Mouse (Mus musculus) induced T-regulatory cell, adult 2 months (primary cell): Measurements from ENCODE around the gene Rcl1.

Experiments
- DNase-seq: peaks from one replicate; pipeline ENCODE4 v3.0.0-alpha.2; 2012; ENCODE audit warnings: low read depth

Rcl1 gene

DNA sequence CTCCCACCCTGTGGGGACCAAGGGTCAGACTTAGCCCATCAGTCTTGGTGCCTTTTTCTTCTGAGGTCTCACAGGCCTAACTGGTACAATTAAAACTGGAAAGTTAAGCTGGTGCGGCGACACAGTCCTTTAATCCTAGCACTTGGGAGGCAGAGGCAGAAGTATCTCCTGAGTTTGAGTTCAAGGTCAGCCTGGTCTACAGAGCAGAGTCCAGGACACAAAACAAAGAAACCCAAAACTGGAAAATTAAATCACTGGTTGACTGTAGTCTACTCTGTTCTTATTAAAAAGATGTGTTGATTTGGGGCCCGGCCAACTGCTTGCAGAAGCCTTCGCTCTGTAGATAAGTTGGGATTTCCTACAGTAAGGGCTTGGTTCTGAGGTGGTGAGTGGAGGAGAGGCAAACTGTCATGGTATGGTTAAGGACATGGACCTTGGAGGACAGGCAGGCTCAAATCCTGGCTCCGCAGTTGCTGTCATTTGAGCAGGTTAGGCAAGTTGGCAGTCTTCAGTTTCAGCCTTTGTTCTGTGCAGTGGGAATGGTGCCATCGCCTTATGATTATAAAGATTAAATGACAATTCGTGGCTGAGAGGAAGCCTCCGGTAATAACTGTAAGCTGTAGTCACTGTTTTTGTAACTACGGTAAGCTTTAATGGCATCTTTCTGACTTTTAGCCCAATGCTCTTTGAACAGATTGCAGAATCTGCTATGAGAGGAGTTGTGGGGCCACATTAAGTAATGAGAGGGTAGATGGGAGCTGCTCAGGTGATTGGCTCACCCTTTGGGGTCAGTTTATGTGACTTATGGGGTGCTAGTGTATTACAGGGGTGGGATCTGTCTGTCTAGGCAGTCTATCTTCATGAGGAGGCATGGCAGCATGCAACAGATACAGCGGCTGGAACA, 12.8 kb downstream of the Rcl1 start:
- DNase-seq, result no peak

DNA sequence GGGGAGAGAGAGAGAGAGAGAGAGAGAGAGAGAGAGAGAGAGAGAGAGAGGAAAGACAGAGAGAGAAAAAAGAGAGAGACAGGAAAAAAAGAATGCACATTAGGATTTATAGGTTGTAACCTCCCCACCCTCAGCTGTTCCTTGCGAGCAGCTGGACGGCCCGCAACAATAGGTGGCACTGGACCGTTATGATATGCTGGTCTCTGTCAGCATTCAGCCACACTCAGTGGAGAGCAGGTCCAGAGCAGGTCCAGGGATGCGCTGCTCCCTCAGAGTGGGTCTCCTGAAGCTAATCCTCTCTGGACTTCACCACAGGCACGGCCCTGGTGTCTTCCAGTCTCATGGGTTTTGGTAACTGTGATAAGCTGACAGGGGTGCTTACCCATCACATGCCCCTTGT, 15.6 kb downstream of the Rcl1 start:
- no peak for DNase-seq

- no peak for DNase-seq
Observed at GRCm38 (mm10) chr19:29118196-29118595, 17.0 kb downstream of the Rcl1 start.

- DNase-seq, result no peak
Observed at GRCm38 (mm10) chr19:29120311-29120710, 19.1 kb downstream of the Rcl1 start.

GRCm38 (mm10) chr19:29121394-29121793, 20.2 kb downstream of the Rcl1 start:
- no peak for DNase-seq

- no peak for DNase-seq
Observed at GRCm38 (mm10) chr19:29124886-29125585, 23.9 kb downstream of the Rcl1 start.

DNA sequence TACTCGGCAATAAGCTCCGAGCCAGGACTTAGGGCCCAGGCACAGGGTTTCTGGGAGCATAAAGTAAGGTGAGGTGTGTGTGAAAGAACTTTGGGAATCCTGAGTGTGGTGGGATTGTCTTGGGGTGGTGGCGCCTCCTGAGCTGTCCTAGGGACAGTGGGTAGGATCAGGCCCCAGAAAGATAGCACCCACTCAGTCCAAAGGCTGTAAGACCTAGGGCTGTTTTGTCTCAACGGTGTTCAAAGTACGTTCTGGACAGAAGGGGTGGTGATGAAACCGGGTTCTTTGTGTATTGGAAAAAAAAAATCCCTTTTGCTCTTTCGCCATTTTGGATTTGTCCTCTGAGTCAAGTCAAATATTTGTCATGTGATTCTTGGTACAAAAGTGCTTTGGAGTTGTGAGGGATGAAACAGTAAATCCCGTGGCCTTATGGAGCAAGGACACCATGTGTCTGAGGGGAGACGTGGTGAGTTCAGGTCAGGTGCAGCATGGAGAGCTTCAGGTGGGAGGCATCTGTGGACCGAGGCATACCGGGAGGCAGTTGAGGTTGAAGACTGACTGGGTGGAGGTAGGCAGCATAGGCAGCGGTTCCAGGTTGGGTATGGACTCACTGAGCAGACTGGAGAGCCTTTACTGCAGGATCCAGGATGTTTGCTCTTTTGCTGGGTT, 25.3 kb downstream of the Rcl1 start:
- no peak for DNase-seq

- no peak for DNase-seq
Observed at GRCm38 (mm10) chr19:29127331-29127730, 26.2 kb downstream of the Rcl1 start.

DNA sequence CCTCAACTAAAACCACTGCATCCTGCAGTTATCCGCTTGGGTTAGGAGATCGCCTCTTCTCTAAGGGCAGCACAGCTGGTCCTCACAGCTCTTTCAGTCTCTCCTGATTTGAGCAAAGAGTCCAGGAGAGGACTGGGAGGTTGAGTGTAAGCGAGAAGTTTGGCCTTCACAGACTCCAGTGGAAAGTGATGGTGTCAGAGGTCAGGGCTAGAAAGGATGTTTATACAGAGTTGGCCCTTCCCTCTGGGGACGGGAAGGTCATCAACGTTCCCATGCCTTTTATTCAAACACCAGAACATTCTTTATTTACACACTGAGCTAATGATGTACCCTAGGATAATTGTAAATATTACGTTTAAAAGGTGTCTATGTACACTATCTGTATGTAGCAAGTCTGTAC, 27.0 kb downstream of the Rcl1 start:
- DNase-seq, result no peak

- no peak for DNase-seq
Observed at GRCm38 (mm10) chr19:29129551-29129950, 28.4 kb downstream of the Rcl1 start.

DNA sequence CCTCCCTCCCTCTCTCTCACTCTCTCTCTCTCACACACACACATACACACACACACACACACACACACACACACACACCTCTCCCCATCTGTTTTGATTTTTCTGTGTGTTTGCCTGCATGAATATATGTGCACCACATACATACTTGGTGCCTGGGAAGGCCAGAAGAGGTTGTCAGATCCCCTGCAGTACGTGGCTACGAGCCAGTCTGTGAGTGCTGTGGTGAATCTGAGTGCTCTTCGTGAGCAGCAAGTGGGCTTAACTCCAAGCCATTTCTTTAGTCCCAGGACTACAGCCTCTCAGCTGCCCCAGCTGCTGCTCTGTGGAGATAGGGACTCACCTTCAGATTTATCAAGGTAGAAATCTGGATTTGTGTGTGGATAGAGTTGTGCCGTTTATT, 30.0 kb downstream of the Rcl1 start:
- DNase-seq, result no peak

DNA sequence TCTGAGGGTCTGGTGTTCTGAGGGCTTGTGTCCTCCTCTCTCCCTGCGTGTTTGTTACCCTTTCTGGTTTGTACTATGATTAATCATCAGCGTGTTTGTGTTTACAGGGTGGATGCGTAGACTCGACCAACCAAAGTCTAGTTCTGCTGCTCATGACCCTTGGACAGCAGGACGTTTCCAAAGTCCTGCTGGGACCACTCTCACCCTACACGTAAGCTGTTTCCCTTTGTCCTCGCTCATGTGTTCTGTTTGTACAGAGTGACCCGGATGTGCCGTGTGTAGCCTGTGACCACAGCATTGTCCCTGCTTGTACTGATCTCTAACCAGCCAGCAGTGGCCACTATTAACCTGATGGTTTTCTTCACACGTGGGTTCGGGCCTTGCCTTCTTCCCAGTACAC, 33.1 kb downstream of the Rcl1 start:
- no peak for DNase-seq

GRCm38 (mm10) chr19:29135172-29135736, 34.1 kb downstream of the Rcl1 start:
- no peak for DNase-seq

DNA sequence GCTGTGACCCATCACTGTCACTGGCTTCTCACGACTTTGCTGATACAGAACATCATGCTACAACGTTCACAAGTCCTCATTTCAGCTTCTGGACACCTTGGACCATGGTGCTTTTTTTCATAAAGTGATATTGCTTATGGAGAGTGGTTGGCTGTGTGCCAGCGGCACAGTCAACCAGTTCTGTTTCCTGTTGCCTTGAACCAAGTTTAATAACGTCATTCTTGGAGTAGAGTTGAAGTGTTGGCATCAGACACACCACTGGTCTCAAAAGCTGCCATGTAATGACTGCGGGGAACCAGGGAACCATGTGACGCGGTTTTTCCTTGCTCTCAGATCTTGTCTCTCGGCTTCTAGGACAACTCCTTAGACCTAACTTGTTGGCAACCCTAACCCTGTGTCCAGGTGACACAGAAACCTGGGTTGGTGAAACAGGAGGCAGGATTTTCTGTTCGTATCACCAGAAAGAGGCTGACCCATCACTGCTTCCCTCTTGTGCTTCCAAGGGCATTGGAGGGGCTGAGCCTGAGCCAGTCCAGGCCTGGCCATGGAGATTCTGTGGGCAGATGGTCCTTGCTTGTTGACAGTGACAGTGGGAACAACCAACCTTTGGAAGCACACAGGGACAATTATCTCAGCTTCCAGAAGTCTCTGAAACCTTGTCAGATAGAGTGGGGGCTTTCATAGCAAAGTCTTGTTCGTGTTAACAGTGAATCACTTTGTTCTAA, 37.5 kb downstream of the Rcl1 start:
- DNase-seq, result no peak

DNA sequence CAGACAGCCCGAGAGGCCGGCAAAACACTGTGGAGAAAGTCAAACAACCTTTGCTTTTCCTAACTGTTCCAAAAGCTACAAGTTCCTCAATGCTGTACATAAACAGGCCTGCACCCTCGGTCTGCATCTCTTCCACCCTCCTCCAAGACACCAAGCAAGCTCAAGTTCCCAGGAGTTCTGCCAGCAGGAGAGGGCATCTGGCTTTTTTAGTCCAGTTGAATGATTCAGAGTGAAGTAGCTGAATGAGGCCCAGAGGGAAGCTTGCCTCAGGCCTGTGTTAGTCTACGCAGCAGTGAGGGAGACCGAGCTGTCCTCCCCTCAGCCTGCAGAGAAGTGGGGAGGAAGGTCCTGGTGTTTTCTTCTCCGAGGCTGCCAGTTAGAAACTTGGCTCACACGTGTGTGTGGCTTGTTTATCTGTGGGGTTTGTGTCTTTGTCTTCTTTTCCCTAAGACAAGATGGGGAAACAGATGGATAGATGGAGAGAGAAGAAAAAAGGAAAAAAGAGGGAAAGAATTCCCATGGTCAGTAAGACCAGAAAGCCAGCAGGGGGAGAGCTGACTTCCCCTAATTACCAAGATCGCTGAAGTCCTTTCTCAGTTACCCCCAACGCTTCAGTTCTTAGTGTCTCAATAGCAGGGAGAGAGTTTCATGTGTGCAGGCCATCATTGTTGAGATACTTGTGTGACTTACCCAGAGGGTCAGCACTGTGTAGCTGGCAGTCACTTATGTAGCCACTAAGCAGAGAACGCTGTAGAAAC, 38.7 kb downstream of the Rcl1 start:
- DNase-seq, result no peak

DNA sequence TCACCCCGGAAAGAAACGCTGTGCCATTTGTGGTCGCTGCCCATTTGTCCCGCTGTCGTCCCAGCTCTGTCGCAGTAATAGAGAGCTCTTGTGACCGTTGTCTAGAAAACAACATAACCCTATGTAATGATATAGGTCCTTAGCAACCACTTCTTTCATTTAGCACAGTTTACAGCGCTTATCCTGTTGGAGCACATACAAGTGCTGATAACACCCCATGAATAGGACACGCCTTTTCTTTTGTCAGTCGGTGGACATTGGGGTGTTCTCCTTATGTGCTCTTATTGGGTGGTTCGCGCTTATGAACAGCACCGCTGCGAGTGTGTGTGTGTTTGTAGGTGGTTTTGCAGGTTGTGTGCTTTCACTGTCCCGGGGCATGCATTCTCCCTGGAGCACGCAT, 39.8 kb downstream of the Rcl1 start:
- no peak for DNase-seq

- no peak for DNase-seq
Observed at GRCm38 (mm10) chr19:29142307-29142706, 41.1 kb downstream of the Rcl1 start.

DNA sequence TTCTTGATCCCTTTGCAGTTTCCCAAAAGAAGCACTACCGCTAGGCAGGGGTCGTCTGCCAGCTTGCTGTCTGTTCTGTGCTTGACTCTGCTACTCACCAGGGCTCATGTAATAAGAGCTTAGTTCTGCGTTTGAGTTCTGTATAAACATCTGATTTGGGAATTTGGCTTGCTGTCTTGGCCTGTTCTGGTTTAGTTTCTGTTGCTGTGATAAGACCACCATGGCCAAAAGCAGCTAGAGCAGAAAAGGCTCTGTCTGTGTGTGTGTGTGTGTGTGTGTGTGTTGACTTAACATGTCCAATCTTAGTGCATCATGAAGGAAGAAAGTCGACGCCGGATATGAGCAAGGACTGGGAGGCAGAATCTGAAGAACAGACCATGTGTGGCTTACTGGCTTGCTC, 44.2 kb downstream of the Rcl1 start:
- DNase-seq, result no peak

GRCm38 (mm10) chr19:29146820-29147219, 45.6 kb downstream of the Rcl1 start:
- DNase-seq, result no peak

DNA sequence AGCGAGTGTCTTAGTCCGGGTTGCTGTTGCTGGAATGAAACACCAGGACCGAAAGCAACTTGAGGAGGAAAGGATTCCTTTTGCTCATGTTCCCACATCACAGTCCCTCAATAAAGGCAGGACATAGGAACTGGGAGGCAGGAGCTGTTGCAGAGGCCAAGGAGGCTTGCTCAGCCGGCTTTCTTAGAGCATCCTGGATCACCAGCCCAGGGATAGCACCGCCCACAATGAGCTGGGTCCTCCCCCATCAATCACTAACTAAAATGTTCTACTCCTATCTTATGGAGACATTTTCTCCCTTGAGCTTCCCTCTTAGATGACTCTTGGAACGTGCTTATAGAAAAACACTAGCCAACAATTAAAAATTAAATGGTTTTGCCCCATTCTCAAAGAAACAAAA, 48.4 kb downstream of the Rcl1 start:
- no peak for DNase-seq

DNA sequence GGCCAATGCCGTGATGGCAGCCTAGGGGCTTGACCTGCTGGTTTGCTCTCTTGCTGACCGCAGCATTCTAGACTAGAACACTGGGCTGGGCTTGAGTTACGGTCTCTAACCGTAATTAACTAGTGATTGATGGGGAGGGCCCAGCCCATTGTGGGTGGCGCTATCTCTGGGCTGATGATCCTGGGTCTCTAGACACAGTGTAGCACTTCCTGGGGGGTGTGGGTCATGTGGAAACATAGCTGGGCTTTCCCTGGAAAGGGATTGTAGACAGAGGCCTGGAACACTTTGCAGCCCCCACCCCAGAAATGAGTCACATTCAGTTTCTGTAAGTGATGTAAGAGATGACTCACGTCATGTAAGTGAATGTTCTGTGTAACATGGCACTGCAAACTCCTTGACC, 48.9 kb downstream of the Rcl1 start:
- DNase-seq, result peak; percentile 25
